Mouse (Mus musculus) kidney, postnatal 4 days (tissue): ENCODE measurements at regions not wholly inside any gene's neighbourhood (a gene's known extent, or its start where the extent isn't known, plus 50 kb on each side); places are given as distances from the start of the nearest gene placed in this dataset.

ENCODE experiments used
- DNase-seq, 2 experiments: peaks; one replicate each; pipeline ENCODE4 v3.0.0; 2021; ENCODE audit warnings: mixed read lengths in 2 of 2

GRCm38 (mm10) chr1:71752351-71752750 is 99.4 kb upstream of the Fn1 start:
- no peak for DNase-seq

GRCm38 (mm10) chr1:71751601-71752000 is 98.6 kb upstream of the Fn1 start:
- DNase-seq: no peak

DNA sequence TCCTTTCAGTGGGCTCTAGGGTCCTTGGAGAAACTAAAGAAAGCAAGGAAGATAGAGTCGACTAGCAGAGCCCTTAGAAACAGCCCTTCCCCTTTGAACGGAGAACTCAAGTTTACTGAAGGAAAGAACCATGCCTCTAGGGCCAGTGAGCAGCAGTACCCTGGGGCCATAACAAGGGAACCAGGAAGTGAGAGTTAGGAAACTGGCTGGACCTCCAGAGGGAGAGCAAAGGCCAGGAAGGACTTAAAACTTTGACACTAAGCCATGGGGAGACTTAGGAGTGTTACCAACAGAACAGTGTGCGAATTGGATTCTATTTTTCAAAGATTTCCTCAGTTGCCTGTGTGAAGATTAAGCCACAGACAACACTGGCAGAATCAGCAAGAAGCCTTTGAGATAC is 82.6 kb upstream of the Fn1 start:
- DNase-seq: no peak

- no peak for DNase-seq
Measured at GRCm38 (mm10) chr1:71731623-71732022, 78.6 kb upstream of the Fn1 start.

DNA sequence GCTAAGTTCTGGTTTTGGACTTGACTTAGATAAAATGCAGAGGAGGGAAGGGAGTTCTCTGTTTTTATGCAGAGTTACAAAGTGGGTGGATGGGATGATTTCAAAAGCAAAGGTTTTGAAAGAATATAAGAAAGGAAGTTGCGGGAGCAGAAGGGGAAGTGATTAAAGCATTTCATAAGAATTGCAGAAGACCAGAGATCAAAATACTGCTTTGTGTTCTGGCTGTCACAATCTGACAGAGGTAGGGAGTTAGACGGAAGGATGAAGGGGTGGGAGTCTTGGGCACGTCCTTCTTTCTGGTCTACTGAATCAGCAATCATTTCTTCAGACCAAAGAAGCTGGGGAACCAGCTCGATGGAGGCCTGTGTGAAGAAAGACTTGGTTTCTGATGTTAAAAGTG is 78.0 kb upstream of the Fn1 start:
- no peak for DNase-seq

- DNase-seq: no peak
Measured at GRCm38 (mm10) chr1:71728852-71729347, 75.9 kb upstream of the Fn1 start.

GRCm38 (mm10) chr1:71723816-71724215 is 70.8 kb upstream of the Fn1 start:
- no peak for DNase-seq

- DNase-seq: no peak
Measured at GRCm38 (mm10) chr1:71723039-71723397, 70.0 kb upstream of the Fn1 start.

GRCm38 (mm10) chr1:71722211-71723038 is 69.4 kb upstream of the Fn1 start:
- DNase-seq: no peak
